Mouse (Mus musculus) cerebellum, adult 11-12 months (tissue): ENCODE results near the gene Stx1a.
"Not testable (repeated sequence)": the region's sequence is repeated elsewhere in the genome, so short reads cannot be mapped to it uniquely, and the experiment has no call there.

Experiments used
- DNase-seq: peaks from one replicate; pipeline ENCODE4 v3.0.0; 2022

Gene Stx1a

GRCm38 (mm10) chr5:135042105-135042788 is 19.0 kb downstream of the Stx1a start:
- no peak for DNase-seq

DNA sequence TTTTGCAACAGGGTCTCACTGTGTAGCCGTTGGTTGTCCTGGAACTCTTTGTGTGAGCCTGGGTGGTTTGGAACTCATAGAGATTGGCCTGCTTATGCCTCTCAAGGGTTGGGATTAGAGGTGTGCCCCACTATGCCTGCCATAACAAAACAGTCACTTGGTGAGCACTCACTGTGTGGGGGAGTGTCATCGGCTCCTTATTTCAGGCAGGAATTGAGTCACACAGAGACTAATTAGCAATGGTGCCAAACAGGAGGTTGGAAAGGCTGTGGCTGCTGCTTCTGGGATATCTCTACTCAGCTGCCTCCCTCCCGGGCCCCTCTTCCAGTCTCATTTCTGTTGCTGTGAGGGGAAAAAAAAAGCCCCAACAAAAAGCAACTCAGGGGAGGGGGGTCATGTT is 21.3 kb downstream of the Stx1a start:
- no peak for DNase-seq

DNA sequence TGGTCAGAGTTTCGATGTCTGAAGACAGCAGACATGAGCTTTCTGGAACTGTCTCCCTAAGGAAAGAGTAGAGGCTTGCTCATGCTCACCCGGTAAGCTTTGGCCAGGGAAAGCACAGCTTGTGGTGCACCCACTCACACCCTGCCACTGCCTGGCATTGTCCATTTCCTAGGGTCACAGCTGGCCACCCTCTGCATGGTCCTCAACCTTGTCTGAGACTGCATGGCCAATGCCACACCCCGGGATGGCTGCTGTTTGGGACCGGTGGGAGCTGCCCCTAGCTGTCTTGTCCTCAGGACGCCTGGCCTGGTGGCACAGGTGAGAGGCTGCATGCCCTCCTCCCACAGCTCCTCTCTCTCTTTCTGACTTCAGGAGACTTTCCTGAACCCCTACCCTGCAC is 25.3 kb downstream of the Stx1a start:
- no peak for DNase-seq

DNA sequence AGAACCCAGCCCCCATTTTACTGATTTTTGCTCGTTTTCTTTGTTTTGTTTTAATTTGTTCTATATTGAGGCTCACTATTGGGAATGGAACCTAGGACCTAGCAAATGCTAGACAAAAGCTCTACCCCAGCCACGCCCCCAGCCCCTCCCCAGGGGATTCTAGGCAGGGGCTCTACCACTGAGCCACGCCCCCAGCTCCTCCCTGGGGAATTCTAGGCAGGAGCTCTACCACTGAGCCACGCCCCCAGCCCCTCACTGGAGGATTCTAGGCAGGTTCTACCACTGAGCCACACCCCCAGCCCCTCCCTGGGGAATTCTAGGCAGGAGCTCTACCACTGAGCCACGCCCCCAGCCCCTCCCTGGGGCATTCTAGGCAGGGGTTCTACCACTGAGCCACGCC is 26.0 kb downstream of the Stx1a start:
- not testable (repeated sequence) for DNase-seq

- no peak for DNase-seq
Measured at GRCm38 (mm10) chr5:135053356-135053755, 30.1 kb downstream of the Stx1a start.

GRCm38 (mm10) chr5:135063629-135064381 is 40.5 kb downstream of the Stx1a start, which contains the start of gene Dnajc30:
Gene Dnajc30, plus strand, starts transcription at chr5:135064202.
- DNase-seq: peak; percentile 97

DNA sequence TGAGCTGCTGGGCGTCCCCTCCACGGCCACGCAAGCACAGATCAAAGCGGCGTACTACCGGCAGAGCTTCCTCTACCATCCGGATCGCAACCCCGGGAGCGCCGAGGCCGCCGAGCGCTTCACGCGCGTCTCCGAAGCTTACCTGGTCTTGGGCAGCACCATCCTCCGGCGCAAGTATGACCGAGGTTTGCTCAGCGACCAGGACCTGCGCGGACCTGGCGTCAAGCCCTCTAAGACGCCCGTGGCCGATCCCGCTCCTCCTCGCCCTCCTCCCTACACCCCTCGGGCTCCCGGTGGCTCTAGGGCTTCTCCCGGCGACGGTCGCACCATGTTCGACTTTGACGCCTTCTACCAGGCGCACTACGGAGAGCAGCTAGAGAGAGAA is 41.1 kb downstream of the Stx1a start:
- DNase-seq: no peak

DNA sequence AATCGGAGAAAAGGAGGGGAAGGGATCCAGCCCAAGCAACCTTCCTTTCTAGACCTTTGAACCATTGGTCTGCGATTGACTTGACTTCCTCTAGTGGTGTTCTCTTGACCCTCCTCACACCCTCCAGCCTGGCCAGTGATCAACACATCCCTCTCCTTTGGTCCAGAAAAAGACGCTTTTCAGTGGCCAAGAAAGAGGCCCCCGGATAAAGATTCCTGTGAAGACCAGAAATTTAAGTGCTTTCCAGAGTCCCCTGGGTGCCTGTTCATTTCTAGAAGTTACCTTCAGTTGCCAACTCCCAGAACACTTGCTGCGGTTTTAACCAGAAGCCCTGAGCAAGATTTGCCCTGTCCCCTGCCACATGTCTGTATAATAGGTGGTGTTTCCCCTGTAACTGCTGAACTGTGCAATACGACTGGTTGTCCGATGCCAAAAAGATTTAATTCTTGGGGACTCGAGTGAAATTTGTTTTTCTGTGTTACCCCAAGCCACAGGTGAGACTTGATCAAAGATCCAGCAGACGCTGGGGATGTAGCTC is 41.7 kb downstream of the Stx1a start, which contains the start of gene Bud23:
Gene Bud23 (minus strand): TSS at position 51 of the 538 bp plus-strand sequence.
- DNase-seq: not testable (repeated sequence)

- no peak for DNase-seq
Measured at GRCm38 (mm10) chr5:135066008-135066407, 42.7 kb downstream of the Stx1a start.

DNA sequence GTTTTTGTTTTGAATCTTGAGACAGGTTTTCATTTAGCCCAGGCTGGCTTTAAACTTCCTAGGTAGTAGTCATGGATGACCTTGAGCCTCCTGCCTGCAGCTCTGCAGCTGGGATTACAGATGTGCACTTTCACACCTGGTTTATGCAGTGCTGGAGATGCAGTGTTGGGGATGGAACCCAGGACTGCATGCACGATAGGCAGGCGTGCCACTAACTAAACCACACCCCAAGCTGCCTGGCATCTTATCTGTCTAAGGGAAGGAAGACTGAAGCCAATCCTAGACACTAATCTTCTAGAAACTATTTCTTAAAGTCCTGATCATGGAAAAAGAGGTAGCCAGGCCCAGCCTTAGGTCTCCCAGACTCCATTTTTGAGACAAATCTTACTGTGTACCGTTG is 47.2 kb downstream of the Stx1a start:
- DNase-seq: no peak

- no peak for DNase-seq
Measured at GRCm38 (mm10) chr5:135072061-135072460, 48.8 kb downstream of the Stx1a start.

DNA sequence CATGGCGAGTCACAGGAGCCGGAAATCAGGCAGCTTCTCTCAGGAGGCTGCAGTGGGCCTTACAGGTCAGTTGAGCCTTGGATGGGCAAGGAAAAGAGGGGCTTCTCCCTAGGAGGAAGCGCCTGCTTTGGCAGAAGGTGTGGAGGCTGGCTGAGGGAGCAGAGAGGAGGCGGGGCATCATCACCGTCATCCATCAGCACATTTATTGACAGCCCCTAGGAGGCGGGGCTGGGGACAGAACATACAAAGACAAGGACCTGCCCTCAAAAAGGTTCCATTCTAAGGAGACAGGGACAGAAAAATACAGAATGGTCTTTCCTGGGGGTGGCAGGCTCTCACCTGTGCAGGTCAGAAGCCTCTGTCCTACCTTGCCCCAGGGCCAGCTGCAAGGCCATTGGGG is 49.4 kb downstream of the Stx1a start:
- DNase-seq: no peak

- peak; percentile 32 for DNase-seq
Measured at GRCm38 (mm10) chr5:135073349-135074150, 50.3 kb downstream of the Stx1a start.

DNA sequence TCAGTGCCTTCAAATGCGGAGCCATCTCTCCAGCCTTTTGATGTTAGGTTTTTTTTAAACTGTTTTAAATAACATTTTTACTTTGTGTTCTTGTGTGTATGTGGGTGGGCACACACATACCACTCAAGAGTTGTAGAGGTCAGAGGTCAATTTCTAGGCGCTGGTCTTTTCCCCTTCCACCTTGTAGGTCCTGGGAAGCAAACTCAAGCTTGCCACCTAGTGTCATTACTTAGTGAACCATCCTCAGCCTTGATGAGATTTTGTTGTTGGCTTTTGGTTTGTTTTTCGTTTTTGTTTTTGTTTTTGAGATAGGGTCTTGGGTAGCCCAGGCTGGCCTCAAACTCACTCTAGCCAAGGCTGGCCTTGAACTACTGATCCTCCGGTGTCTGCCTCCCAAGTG is 52.4 kb downstream of the Stx1a start:
- DNase-seq: no peak

DNA sequence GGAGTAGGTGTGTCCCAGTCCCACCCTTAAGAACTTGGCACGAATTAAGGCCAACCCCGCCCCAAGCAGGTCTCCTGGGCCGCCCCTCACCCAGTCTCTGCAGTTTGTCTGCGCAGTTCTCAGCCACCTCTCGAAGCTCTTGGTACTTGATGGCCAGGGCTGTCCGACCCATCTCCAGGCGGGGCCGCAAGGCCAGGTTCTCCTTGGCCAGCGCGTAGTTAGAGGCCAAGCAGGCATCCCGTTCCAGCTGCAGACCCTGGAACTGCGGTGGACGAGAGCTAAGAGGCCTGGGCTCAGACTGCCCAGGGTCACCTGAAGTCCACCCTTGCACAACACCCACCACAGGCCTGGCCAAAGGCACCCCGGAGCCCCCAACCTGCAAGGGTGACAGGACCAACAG is 53.1 kb downstream of the Stx1a start:
- DNase-seq: peak; percentile 38

DNA sequence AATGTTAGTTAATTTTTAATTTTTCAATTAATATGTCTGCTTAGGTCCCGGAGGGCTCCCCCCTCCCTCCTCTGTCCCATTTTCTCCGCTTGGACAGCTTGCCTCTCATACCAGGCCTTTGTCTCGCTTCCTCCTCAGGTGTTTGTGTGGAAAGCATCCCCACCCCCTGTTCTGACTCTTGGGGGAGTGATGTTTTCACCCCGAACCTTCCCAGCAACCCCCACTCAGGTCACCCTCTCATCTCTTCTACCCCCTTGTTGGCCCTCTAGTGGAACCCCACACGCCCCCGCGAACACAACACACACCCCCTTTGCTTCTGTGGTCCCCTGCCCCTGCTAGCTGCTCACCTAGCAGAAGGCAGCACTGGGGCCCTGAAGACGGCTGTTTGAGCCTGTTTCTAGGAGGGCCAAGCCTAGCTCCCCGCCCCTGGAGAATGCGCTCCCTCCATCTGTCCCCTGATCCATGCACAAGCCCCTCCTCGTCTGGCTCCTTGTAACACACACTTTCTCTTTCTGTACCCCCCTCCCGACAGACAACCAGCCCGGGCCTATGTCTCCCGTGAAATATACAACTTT is 53.7 kb downstream of the Stx1a start:
- DNase-seq: peak; percentile 55

DNA sequence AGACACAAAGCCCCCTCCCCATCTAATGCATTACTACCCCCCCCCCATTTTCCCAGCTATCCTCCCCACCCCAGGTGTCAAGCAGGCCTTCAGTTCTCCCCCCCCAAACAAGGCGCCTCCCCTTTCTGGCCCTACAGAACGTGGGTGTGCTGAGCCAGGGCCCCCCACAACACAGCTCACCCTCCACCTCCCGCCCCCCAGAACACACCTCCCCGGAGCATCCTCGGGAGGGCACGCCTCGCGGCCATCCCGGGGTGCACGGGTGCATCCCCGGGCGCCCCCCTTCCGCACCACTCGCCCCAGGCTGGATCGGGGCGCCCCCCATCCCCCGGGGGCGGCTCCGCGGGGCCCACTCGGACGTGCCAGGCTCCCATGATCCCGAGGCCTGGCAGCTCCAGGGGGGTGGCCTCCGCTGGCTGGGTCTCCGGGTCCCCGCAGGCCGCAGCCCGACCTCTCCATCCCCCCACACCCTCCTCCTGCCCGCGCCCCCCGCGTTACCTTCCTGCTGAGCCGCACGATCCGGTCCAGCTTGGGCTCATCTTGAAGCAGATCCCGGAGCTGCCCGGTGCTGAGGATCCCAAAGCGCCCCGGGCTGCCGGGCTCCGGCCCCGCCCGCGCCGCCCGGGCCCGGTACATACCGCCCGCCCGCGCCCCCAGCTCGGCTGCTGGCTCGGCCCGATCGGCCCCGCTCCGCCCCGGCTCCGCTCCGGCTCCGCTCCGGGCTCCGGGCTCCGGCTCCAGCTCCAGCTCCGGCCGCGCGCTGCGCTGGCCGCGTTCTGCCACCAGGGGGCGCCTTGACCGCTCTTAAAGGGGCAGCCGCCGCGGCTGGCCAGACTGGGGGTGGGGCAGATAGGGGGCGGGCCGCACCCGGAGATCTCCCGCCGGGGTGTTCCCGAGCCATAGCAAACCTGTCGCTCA is 54.5 kb downstream of the Stx1a start, which contains the start of gene Vps37d:
Gene Vps37d (minus strand): TSS at position 703 of the 918 bp plus-strand sequence.
- peak; percentile 90 for DNase-seq

- no peak for DNase-seq
Measured at GRCm38 (mm10) chr5:135078482-135078810, 55.2 kb downstream of the Stx1a start.

DNA sequence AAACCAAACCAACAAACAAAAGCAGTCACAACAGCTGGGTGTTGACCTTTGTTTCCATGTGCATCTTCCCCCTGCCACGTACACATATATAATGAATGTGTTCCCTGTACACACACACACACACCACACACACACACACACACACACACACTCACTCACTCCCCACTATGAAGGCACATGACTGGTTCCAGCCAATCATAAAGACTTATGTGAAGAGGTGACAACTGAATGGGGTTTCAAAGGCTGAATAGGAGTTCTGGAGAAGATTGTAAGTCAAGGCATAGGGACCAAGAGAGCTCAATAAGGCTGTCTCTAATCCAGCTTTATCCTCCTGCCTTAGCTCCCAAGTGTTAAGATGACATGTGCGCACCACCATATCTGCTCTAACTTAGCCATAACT is 56.3 kb downstream of the Stx1a start:
- no peak for DNase-seq

DNA sequence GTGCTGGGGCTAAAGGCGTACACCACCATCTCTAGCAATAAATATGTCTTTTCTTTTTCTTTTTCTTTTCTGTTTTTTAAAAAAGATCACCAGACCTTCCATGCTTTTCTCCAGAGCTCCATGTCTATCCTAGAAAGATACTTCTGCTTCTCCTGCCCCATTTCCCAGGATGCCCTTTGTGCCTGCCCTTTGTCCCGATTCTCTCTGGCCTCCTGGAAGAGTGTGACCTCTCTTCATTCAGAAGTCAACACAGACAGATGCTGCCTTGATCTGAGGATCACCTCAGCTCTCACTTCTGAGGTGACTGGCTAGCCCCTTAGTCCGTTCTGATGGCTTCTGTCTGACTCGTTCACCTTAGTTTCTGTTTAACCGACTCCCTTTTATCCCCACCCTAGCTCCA is 57.3 kb downstream of the Stx1a start:
- DNase-seq: no peak

DNA sequence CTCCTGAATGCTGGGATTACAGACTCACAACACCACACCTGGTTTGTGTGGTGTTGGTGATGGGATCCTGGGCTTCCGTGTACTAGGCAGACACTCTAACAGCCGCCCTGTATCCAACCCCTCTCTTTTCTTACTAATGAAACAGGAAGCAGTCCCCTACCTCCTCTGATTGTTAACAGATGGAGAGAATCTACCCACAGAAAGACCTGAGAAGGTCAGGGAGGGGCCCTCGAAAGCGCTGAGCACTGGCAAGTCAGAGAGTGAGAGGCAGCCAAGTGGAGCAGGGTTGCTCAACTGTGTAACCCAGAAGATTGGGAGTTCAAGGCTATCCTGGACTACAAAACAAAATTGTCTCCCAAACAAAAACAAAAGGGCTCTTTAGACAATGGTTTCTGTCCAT is 63.6 kb downstream of the Stx1a start:
- no peak for DNase-seq

DNA sequence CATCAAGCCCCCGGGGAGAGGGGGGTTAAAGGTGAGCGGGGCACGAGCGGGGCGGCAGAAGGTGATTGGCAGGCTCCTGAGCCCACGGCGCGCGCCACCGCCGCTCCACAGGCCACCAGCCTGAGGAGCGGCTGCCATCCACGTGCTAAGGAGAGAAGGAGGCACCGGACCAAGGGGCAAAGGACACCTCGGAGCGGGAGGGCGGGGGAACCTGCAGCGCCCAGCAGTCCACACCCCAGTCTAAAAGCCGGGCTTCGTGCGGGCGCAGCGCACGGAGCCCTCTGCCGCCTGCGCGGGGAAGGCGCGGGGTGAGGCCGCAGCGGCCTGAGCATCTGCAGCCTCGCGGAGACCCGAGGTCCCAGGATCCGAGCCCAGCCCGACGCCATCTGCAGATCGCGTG is 66.4 kb downstream of the Stx1a start, which contains the start of gene Mlxipl:
Gene Mlxipl (plus strand): TSS at position 238 of the 400 bp plus-strand sequence.
- no peak for DNase-seq
